Mouse (Mus musculus) stomach, embryonic 15.5 days (tissue): ENCODE results near the gene Trabd2b. TPM values are rescaled to one million over a fixed set of nuclear protein-coding genes. Genes with fewer than 3 reads are reported as not detected.

Experiments
- ATAC-seq: fragments of 200-750 bp; cut with Nextera tagmentation; 2 replicates; pipeline ENCODE4 v1.8.0; 2017; ENCODE audit warnings: low read depth, moderate number of reproducible peaks, moderate TSS enrichment; ENCODE audit not compliant: insufficient read depth, low FRiP score
- H3K27ac ChIP-seq: fragments of 300-500 bp; sonication (generic); 2 replicates; pipeline ENCODE4 v1.5.1; 2015; ENCODE audit warnings: mild to moderate bottlenecking, inconsistent platforms
- H3K27me3 ChIP-seq: fragments of 300-500 bp; sonication (generic); replicated peaks from 2 replicates; pipeline ENCODE4 v1.6.1; 2015; ENCODE audit warnings: inconsistent platforms
- H3K36me3 ChIP-seq: fragments of 300-500 bp; sonication (generic); 2 replicates; pipeline ENCODE4 v1.6.1; 2015; ENCODE audit warnings: inconsistent platforms
- H3K4me1 ChIP-seq: fragments of 300-500 bp; sonication (generic); 2 replicates; pipeline ENCODE4 v1.6.1; 2015; ENCODE audit warnings: inconsistent platforms
- H3K4me2 ChIP-seq: fragments of 300-500 bp; sonication (generic); 2 replicates; pipeline ENCODE4 v1.6.1; 2015; ENCODE audit warnings: mild to moderate bottlenecking, inconsistent platforms
- H3K4me3 ChIP-seq: fragments of 300-500 bp; sonication (generic); replicated peaks from 2 replicates; pipeline ENCODE4 v1.5.1; 2015; ENCODE audit warnings: inconsistent platforms
- H3K9ac ChIP-seq: fragments of 300-500 bp; sonication (generic); 2 replicates; pipeline ENCODE4 v1.6.1; 2015; ENCODE audit warnings: inconsistent platforms
- H3K9me3 ChIP-seq: fragments of 300-500 bp; sonication (generic); 2 replicates; pipeline ENCODE4 v1.6.1; 2016; ENCODE audit warnings: inconsistent platforms
- WGBS: fragments of 180-500 bp; shearing (Covaris S2); methylation state at CpG from one replicate; pipeline ENCODE4 v1.1.7; 2015; 5-methylcytosine and 5-hydroxymethylcytosine counted together
- polyA plus RNA-seq: library from polyadenylated mRNA; unstranded; fragments of >200 nt; fragmentation: Nextera tagmentation; extraction: Ambion mirVana; gene quantifications from 2 replicates; pipeline ENCODE4 v1.2.1, GENCODE M21; 2015

Trabd2b gene
- polyA plus RNA-seq, 1 experiment from 2014 or later: 0.86 TPM

DNA sequence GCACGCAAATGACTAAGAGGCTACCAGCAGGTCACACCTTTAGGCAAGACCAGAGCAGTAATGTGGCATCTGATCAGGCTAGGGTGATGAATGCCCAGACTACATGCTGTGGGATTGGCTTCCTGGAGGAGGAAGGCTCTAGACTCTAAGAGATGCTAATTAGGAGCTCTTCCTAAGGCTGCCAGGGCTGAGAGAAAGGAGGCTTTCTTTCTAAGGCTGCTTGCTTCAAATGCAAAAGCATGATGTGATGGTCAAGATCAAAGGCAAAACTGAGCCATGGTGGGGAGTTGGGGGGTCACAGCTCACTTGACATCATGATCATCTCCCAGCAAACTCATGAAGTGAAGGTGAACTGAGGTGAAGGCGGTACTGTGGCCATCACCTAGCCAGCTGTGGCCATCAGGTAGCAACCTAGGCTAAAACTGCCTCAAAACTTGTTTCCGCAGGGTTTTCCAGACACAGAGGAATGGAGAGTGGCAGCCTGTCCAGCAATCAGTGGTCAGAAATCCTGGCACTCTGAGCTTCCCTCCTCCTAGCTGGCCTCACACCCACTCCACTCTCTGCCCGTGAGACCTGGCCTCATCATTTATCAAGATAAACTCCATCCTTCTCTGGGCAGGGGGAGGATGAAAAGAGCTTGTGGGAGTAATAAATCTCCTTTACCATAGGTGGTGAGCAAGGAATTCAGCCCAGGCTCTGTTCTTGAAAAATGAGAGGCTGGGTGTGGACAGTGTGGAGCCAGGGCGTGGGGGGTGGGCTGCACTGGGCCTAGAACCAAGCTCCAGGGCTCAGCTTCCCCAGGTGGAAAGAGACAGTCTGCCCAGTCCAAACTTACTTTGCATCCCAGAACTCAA, 117.0 kb downstream of the Trabd2b start:
- ATAC-seq: no peak
- no peaks in the 10 kb centered on the region for H3K27me3 ChIP-seq
- no peak overlapping the region for H3K4me2 ChIP-seq
- H3K9me3 ChIP-seq: no peaks in the 10 kb centered on the region
- H3K4me3 ChIP-seq: no peak overlapping the region
- 57% methylated on average over 5 of the region's 5 CpGs for WGBS
- H3K4me1 ChIP-seq: no peaks in the 10 kb centered on the region
- H3K9ac ChIP-seq: no peak overlapping the region
- no peak overlapping the region for H3K27ac ChIP-seq
- no peaks in the 10 kb centered on the region for H3K36me3 ChIP-seq

DNA sequence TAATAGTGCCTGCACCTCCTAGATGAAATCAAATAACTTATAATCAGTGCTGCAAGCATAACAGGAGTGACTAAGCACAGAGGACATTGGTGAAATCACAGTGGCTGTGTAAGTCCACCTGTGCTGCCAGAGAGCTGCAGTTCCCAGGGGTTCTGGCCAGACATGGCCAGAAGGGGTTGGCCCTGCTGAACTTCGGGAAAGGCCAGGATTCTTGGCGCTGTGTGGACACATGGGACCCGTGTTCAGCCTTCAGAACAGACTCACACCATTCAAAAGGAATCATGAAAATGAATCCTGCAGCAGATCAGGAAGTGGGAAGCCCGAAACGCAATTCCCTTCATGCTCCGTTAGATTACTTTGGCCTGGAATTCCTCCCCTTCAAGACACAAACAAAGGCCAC, 125.1 kb downstream of the Trabd2b start:
- no peak for ATAC-seq
- H3K4me2 ChIP-seq: no peak overlapping the region
- no peaks in the 10 kb centered on the region for H3K36me3 ChIP-seq
- 64% methylated on average over 6 of the region's 6 CpGs for WGBS
- H3K27ac ChIP-seq: no peak overlapping the region
- no peak overlapping the region for H3K4me3 ChIP-seq
- no peaks in the 10 kb centered on the region for H3K27me3 ChIP-seq
- no peaks in the 10 kb centered on the region for H3K9me3 ChIP-seq
- no peaks in the 10 kb centered on the region for H3K4me1 ChIP-seq
- no peak overlapping the region for H3K9ac ChIP-seq

DNA sequence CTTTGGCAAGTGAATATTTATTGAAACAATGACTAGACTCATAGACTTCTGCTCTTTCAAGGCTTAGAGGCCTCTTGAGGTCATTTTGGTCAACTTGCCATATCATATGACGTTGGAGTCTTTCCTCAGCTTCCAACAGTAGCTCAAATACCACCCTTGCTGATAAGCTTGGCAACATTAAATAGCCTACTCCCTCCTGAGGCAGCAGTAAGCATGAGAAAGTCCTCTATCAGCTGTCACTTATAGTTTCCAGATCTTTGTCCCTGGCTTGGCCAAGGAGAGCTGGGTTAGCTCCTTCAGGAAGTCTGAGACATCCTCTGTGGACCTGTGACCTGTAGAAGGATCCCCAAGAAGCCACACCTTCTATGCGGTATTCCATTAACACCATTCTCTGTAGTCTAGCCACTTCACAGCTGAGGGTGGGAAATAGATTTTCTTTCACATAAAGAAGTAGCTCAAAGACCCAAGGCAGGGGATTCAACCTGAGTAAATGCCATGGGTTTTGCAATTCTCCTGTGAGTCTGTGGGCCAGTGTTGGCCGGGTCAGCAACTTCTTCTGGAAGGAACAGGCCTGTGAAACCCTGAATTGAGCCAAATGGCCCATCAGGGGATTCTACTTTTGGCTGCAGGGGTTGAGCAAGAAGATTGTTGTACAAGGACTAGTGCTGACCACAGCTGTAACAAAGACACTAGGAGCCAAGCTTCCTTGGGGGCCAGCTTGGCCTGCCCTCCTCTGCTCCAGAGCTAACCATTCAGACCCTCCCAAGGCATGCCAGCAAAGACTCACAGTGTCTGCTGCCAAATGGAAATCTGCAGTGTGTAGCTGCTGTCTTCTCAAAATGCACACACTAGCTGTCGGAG, 127.6 kb downstream of the Trabd2b start:
- ATAC-seq: no peak
- H3K9me3 ChIP-seq: no peaks in the 10 kb centered on the region

DNA sequence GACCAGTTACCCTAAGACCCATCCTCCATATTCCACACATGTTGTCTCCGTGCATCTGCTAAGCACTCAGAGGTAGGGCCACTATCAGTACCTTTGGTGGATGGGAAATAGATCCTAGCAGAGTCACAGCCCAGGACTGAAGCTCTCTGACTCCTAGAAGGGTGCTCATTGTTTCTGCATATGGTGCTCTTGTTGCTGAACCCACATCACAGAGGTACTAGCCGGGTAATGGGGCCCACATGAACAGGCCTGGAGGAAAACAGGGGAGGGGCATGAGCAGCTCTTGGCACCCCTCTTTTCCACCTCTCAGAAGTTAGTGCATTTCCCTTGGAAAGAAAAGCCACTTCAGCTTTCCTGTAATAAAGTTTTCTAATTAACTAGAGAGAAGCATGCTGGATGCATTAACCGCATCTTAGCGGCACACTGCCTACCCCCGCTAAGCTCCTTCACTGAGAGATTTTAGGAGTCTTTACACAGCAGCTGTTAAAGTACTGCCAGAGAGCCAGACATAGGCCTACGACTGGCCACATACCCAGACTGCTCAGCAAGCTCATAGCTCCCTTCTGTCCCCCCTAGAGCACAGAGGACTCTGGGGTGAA, 131.0 kb downstream of the Trabd2b start:
- 74% methylated on average over 6 of the region's 6 CpGs for WGBS
- no peak overlapping the region for H3K4me3 ChIP-seq
- ATAC-seq: no peak

More for the DNA sequence above, 127.6 kb downstream of the Trabd2b start:
- H3K27ac ChIP-seq: no peak overlapping the region
- no peaks in the 10 kb centered on the region for H3K36me3 ChIP-seq
- 71% methylated on average over 4 of the region's 4 CpGs for WGBS
- no peak overlapping the region for H3K4me3 ChIP-seq
- H3K9ac ChIP-seq: no peak overlapping the region
- H3K4me2 ChIP-seq: no peak overlapping the region
- H3K4me1 ChIP-seq: no peaks in the 10 kb centered on the region
- H3K27me3 ChIP-seq: no peaks in the 10 kb centered on the region

DNA sequence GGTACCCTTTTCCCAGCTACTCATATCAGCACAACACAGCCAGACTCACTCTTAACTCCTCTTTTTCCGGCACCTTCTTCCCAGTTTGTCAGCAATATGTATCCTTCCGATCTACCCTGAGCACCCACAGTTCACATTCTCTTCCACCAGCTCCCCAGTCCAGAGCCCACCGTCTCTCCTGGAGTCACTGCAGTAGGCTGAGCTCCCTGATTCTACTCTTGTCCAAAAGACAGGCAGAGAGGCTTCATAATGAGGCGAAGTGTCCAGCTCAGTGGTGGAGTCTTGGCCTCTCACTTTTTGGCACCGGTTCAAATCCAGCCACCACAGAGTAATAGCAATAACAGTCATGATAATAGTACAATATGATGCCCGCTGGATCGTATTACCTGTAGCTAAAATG, 133.5 kb downstream of the Trabd2b start:
- no peak overlapping the region for H3K27ac ChIP-seq
- H3K36me3 ChIP-seq: no peaks in the 10 kb centered on the region
- ATAC-seq: no peak
- no peak overlapping the region for H3K4me2 ChIP-seq
- 88% methylated on average over 7 of the region's 7 CpGs for WGBS
- no peaks in the 10 kb centered on the region for H3K9me3 ChIP-seq
- H3K4me3 ChIP-seq: no peak overlapping the region
- H3K4me1 ChIP-seq: no peaks in the 10 kb centered on the region
- H3K27me3 ChIP-seq: no peaks in the 10 kb centered on the region
- H3K9ac ChIP-seq: no peak overlapping the region

More for the DNA sequence above, 131.0 kb downstream of the Trabd2b start:
- Histone ChIP-seq H3K4me1 (no peaks in the 10 kb centered on the region), H3K36me3 (no peaks in the 10 kb centered on the region), H3K27ac (no peak overlapping the region), H3K9ac (no peak overlapping the region), H3K4me2 (no peak overlapping the region), H3K9me3 (no peaks in the 10 kb centered on the region), H3K27me3 (no peaks in the 10 kb centered on the region)

DNA sequence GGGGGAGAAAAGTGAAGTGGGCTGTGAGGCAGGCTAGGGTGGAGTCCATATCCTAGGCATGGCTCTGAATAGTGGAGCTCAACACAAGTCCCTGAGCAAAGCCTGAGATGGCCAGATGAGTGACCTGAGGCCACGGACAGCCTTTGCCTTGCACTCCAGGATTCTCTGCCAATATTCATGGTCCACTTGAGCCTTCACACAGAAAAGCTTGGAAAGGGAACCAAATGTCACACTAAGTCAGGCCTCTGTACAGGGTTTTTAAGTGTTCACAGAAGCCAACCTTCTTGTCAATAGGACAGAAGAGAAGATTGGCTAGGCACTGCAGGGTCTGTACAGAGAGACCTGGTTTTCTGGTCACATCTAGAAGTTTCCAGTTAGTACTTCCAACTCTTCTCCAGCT, 134.7 kb downstream of the Trabd2b start:
- Histone ChIP-seq H3K27ac (no peak overlapping the region), H3K4me3 (no peak overlapping the region), H3K9ac (no peak overlapping the region), H3K4me2 (no peak overlapping the region), H3K9me3 (no peaks in the 10 kb centered on the region), H3K4me1 (no peaks in the 10 kb centered on the region), H3K27me3 (no peaks in the 10 kb centered on the region), H3K36me3 (no peaks in the 10 kb centered on the region)
- no peak for ATAC-seq
- WGBS: 81% methylated on average over 1 of the region's 1 CpGs

DNA sequence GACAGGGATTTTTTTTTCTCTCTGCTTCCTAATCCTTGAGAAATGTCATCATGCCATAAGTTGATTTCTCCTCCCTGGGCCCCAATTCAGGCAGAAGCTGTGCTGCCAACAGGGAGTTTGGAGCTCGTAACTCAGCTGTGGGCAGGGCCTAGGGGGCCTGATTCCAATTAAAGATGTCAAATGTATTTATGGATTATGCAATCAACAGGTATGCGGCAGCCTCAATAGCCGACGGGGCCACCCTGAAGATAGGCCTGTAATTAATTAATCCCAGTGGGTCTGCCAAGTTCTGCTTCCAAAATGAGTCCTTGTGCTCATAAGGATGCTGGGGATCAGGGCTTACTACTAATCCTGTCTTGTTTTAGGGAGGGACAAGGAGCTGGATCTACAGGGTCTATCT, 135.6 kb downstream of the Trabd2b start:
- 52% methylated on average over 4 of the region's 4 CpGs for WGBS
- H3K36me3 ChIP-seq: no peaks in the 10 kb centered on the region
- ATAC-seq: no peak

DNA sequence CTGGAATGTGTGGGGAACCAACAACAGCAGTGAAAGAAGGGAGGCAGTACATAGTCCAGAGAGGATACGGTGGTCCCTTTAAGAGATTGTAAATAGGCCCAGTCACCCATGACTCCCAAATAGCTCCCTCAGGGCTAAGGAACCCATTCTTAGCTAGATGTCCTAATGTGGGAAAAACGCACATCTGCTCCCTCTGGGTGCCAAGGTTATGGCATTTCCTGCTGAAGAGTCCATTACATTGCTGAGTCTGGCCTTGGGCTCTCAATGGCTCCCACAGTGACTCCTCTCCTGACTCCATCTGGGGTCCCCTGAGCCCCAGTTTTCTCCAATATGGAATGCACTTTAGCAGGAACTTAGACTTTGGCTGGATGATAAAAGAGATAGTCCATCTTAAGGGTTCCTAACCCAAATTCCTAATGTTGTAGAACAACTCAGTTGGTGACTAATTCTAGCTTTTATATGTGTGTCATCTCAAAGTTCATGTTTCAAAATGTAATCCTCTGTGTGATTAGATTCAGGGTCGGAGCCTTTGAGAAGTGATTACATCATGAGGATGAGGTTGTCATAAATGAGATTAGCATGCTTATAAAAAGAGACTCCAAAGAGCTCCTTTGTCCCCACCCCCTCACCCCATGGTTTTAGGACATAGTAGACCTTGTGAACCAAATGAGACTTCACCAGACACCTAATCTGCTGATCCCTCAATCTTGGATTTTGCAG, 139.1 kb downstream of the Trabd2b start:
- H3K36me3 ChIP-seq: no peaks in the 10 kb centered on the region
- no peaks in the 10 kb centered on the region for H3K27me3 ChIP-seq
- no peak for ATAC-seq
- H3K4me3 ChIP-seq: no peak overlapping the region
- H3K9me3 ChIP-seq: no peaks in the 10 kb centered on the region
- 66% methylated on average over 3 of the region's 3 CpGs for WGBS
- no peak overlapping the region for H3K9ac ChIP-seq
- H3K27ac ChIP-seq: no peak overlapping the region
- no peak overlapping the region for H3K4me2 ChIP-seq
- H3K4me1 ChIP-seq: no peaks in the 10 kb centered on the region

More for the DNA sequence above, 135.6 kb downstream of the Trabd2b start:
- H3K9me3 ChIP-seq: no peaks in the 10 kb centered on the region
- no peaks in the 10 kb centered on the region for H3K27me3 ChIP-seq
- no peak overlapping the region for H3K4me2 ChIP-seq
- no peak overlapping the region for H3K9ac ChIP-seq
- no peak overlapping the region for H3K4me3 ChIP-seq
- H3K4me1 ChIP-seq: no peaks in the 10 kb centered on the region
- H3K27ac ChIP-seq: no peak overlapping the region

DNA sequence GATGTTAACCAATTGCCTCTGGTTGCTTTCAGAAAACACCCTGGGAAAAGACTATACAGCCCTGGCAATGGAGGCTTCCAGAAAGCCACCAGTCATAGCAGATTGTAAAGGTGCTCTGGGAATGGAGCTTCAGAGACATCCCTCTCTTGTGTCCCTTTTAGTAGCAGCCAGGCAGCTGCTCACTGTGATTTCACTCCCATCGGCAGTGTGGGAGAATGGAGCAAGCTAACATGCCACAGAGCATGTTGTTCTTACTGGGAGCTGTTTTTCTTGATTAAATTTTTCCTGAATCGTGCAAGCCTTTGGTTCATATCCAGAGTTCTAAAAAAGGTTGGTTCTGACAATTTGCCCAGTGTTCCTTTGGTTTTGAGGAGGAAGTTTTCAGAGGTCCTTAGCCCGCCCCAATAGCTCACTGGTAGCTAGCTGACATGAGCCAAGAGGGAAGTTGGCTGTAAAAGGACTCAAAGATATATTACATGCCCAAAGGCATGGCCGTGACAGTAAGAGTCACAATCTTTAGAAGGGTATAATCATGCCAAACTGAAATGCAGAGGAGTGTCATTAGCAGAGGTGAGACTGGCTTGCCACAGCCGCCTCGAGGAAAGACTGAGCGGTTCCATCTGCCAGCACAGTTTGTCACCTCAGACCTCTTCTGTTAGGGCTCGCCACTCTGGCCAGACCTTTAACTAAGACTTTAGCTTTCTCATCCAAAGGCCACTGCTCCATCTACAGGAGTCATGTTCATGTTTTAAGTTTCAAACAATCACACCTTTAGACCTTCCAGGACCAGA, 141.3 kb downstream of the Trabd2b start:
- ATAC-seq: no peak
- H3K27ac ChIP-seq: no peak overlapping the region

DNA sequence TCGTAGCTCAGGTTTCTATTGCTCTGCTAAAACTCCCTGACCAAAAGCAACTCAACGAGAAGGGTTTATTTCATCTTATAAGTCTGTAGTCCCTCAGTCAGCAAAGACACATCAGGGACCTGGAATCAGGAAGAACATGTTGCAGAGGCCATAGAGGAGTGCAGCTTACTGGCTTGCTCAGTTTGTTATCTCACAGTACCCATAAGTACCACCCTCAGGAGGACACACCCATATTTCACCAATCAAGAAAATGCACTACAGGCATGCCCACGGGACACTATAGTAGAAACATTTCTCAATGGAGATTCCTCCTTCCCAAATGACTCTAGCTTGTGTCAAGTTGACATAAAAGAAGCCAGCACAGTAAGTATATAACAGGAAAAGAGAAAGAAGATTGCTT, 143.0 kb downstream of the Trabd2b start:
- H3K4me1 ChIP-seq: no peaks in the 10 kb centered on the region
- peak; percentile 43; the same call in 1 of the 2 replicates for ATAC-seq
- H3K27me3 ChIP-seq: no peaks in the 10 kb centered on the region
- H3K4me3 ChIP-seq: no peak overlapping the region
- no peak overlapping the region for H3K27ac ChIP-seq
- H3K9ac ChIP-seq: no peak overlapping the region
- WGBS: 81% methylated on average over 3 of the region's 3 CpGs
- no peak overlapping the region for H3K4me2 ChIP-seq
- no peaks in the 10 kb centered on the region for H3K36me3 ChIP-seq
- no peaks in the 10 kb centered on the region for H3K9me3 ChIP-seq

More for the DNA sequence above, 141.3 kb downstream of the Trabd2b start:
- Histone ChIP-seq H3K9me3 (no peaks in the 10 kb centered on the region), H3K36me3 (no peaks in the 10 kb centered on the region), H3K27me3 (no peaks in the 10 kb centered on the region), H3K4me2 (no peak overlapping the region), H3K4me3 (no peak overlapping the region), H3K9ac (no peak overlapping the region), H3K4me1 (no peaks in the 10 kb centered on the region)
- 68% methylated on average over 8 of the region's 8 CpGs for WGBS
